Mouse (Mus musculus): ENCODE data around the gene Notch4.

Notch4 gene

DNA sequence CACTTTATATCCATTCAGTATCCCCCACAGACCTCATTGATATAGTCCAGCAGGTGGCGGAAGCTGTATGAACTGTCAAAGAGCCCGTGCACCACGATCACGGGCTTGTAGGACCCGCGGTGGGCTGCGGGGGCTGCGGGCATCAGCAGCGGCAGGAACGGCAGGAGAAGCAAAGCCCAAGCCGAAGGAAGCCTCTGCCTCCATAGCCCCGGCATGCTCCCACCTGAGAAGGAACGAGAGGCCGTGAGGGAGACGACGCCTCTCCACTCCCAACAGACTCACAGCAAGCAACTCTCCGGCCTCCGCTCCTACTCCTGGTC, 62.7 kb downstream of the Notch4 start:
- DNase-seq (ENCODE audit: low spot score in 2 of 2) = no peak

GRCm38 (mm10) chr17:34627093-34627942, 63.2 kb downstream of the Notch4 start:
- peak; percentile 78 to 83 for DNase-seq (ENCODE audit: low spot score in 2 of 2)

GRCm38 (mm10) chr17:34627943-34628643, 64.0 kb downstream of the Notch4 start, which contains the start of gene Ppt2:
Gene Ppt2 (minus strand): TSS chr17:34628510.
- no peak for DNase-seq (ENCODE audit: low spot score in 2 of 2)

GRCm38 (mm10) chr17:34628644-34628967, 64.5 kb downstream of the Notch4 start:
- DNase-seq (ENCODE audit: low spot score in 2 of 2) = no peak

- DNase-seq (ENCODE audit: low spot score in 2 of 2) = peak in 1 of 2 experiments; percentile 54
Observed at GRCm38 (mm10) chr17:34629221-34629751, 65.2 kb downstream of the Notch4 start, which contains the start of gene Prrt1. Gene Prrt1 (plus strand): TSS chr17:34629533.

DNA sequence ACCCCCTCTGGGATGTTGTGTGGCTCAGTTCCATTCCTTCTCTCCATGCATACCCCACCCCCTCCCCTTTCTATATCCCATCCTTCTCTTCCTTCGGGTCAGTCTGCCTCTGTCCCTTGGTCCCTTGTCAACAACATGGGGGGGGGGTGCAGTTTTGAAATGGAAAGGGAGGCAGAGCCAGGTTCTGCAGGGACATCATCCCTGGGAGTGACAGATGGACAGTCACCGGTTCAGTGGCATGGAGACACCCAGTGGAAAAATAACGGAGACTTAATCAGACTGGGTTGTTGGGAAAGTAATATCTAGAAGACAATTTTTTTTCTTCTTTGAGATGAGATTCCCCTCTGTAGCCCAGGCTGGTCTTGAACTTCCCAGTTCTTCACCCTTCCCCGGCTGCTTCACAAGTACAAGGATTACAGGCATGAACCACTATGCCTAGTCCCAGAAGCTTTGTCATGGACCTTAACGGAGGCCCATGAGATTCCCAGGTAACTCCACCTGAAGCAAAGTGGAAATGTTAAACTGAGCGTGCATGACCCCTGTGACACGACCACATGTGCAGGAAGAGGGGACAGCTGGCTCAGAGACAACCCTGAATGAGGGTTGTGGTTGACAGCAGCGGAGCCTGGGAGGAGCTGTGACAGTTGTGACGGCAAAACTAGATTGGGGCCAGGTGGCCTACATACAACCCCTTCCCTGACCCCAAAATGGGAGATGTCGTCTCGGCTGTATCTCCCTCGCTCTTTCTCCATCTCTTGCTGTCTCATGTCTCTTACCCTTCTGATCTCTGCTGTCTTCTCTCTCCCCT, 65.9 kb downstream of the Notch4 start:
- no peak for DNase-seq (ENCODE audit: low spot score in 2 of 2)

DNA sequence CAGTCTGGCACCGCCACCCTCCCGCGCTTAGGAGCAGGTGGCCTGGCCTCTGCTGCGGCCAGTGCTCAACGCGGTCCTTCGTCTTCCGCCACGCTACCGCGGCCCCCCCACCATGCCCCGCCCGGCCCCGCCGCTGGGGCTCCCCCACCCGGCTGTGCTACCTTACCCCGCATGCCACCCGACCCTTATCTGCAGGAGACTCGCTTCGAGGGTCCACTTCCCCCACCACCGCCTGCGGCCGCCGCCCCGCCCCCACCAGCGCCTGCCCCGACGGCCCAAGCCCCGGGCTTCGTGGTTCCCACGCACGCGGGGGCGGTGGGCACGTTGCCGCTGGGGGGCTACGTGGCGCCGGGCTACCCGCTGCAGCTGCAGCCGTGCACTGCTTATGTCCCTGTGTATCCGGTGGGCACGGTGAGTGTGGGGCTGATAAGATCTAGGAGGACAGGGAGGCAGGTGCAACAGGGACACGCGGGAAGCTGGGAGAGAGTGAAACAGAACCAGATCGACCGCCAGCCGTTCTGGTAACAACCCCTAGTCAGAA, 66.8 kb downstream of the Notch4 start:
- DNase-seq (ENCODE audit: low spot score in 2 of 2) = no peak

GRCm38 (mm10) chr17:34631647-34632046, 67.6 kb downstream of the Notch4 start:
- no peak for DNase-seq (ENCODE audit: low spot score in 2 of 2)

DNA sequence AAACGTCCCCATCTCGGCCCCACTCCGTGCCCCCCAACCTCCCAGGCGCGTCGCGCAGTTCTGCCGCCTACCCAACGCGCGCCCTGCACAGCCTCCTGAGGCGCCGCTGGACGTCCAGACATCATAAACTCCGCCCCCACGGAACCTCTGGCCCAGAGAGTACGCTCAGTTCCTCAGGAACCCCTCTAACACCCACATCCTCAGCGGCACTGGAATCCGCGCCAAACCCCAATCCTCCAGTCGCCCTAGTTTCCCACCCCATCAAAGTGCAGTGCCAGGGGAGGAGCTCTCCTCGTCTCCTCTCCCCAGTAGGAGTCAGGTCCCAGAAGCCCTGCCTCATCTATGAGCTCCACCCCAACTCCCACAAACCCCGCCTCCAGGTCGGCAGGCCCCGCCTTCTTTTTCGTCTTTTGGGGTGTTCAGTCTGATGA, 68.2 kb downstream of the Notch4 start:
- DNase-seq (ENCODE audit: low spot score in 2 of 2) = peak; percentile 76 to 86

DNA sequence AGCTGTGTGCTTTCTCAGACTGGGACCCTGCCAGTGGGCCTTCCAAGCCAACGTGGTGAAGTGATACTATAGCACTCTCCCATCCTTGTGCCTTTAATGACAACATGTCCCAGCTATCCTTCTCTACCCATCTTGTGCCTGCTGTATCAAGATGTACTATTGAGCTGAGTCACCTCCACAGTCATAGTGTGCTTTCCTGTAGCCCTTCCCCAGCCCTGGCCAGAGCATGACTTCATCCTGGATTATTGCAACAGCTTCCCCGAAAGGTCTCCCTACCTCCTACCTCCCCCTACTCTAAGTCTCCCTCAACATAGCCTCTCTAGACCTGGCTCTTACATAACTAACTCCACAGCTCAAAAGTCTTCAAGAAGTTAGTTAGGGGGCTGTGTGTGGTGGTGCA, 71.6 kb downstream of the Notch4 start:
- no peak for DNase-seq (ENCODE audit: low spot score in 2 of 2)

DNA sequence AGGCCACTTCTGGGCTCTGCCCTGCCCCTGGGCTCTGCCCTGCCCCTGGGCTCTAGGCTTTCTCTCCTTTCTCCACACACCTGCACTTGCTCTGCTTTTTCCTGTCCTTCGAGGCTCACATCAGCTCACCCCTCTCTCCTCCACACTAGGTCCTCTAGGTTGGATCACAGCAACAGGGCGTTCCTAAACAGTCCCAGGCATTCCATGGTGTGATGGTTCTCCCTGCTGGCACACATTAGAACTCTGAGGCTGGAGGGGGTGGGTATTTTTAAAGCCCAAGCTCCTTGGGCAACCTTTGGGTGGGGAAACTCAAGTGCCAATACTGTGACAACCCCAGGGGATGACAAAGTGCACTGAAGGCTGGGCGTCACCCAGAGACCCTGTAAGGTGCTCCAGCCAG, 73.4 kb downstream of the Notch4 start:
- DNase-seq (ENCODE audit: low spot score in 2 of 2) = no peak
